Mouse (Mus musculus) embryonic fibroblast, embryonic 13.5 days (primary cell): ENCODE measurements around the gene Tbce.

Source experiments
- CTCF ChIP-seq: IDR thresholded peaks from 2 replicates; pipeline ENCODE4 v1.5.1; 2011; ENCODE audit warnings: mild to moderate bottlenecking, control low read depth, low read length, moderate library complexity, borderline replicate concordance; ENCODE audit not compliant: insufficient read depth
- POLR2A ChIP-seq: IDR thresholded peaks from 2 replicates; pipeline ENCODE4 v1.6.1; 2011; ENCODE audit warnings: low read depth, mild to moderate bottlenecking, control low read depth, low read length, moderate library complexity

GRCm38 (mm10) chr13:13997476-13997875 lies 42.0 kb downstream of the Tbce start:
- TF ChIP-seq CTCF (no peak), POLR2A (no peak)
